Mouse (Mus musculus): ENCODE data around the gene Wdr90. TPM values are rescaled to one million over a fixed set of nuclear protein-coding genes. Genes with fewer than 3 reads are reported as not detected.

The Wdr90 gene
- total RNA-seq, 2 experiments from 2014 or later: 0.55 to 0.64 TPM

DNA sequence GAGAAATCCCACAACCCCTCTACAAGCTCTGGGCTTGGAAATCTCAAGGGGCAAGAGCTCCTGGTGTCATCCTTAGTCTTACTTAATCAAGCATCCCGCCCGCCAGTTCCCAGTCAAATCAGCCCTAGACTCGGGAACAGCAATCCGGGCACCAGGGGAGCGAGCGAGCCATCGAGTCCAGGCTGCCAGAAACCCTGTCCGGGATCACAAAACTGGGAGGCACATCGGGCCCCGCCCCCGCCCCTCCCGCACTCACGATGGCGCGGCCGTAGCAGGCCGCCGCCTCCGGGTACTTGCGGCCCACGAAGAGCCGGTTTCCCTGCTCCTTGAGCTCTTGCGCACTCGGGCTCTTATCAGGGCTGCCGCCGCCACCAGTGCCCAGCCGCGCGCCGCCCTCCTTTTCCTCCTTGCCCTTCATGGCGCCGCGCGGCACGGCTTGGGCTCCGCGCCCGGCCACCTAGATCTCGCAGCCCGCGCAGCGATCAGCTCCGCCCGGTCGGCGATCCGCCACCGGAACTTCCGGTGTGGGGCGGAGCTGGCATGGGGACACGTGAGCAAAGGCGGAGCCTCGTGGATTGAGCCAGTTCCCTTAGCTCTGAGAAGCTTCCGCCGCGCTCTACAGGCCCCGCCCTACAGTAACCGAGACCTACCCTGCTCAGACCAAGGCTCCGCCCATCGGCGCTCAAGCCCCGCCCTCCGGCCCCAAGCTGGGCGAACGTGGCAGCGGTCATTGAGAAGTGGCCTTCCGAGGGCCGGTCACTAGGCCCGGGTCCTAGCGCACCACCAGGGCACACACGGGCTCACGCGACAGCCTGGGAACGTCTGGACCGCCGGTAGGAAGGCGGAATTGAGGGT is 28.6 kb downstream of the Wdr90 start:
- peak; percentile 100 for DNase-seq (ENCODE audit: low spot score)

- DNase-seq (ENCODE audit: low spot score): no peak
Measured at GRCm38 (mm10) chr17:25831451-25832281, 29.6 kb downstream of the Wdr90 start.

GRCm38 (mm10) chr17:25830806-25831431 is 30.4 kb downstream of the Wdr90 start:
- DNase-seq (ENCODE audit: low spot score): no peak

DNA sequence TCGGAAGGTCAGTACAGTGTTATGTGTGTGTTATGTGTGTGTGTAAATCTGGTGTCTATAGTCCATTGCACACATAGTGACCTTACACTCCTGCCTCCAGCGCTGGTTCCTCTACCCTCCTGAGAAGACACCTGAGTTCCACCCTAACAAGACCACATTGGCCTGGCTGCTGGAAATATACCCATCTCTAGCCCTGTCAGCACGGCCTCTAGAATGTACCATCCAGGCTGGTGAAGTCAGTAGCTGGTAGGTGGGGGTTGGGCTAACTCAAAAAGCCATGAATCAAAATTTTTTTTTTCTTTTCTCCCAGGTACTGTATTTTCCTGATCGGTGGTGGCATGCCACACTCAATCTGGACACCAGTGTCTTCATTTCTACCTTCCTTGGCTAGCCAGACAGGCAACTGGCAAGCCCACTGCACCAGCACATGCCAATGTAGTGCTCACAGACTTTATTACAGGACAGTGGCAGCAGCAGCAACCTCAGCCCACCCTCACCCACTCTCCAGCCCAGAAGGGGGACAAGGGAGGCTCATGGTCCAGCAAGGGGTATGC is 31.0 kb downstream of the Wdr90 start:
- DNase-seq (ENCODE audit: low spot score): no peak

DNA sequence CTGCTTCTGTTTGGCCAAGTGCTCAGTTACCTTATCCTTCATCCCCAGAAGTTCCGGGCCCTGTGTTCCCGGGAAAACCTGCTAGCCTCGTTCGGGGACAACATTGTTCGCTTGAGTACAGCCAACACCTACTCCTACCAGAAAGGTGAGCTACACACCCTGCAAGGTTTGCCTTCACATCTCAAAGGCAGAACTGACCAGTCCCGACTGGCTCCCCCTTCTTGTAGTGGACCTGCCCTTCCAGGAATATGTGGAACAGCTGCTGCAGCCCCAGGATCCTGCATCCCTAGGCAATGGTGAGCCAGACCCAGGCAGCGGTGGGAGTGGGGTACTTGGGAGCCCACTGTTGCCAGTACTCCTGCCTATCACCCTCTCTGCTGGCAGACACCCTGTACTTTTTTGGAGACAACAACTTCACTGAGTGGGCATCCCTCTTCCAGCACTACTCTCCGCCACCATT is 31.7 kb downstream of the Wdr90 start:
- DNase-seq (ENCODE audit: low spot score): no peak

- peak; percentile 70 for DNase-seq (ENCODE audit: low spot score)
Measured at GRCm38 (mm10) chr17:25828712-25829557, 32.4 kb downstream of the Wdr90 start, which contains the start of gene Jmjd8. Gene Jmjd8, plus strand, starts transcription at chr17:25828867.

GRCm38 (mm10) chr17:25828223-25828594 is 33.1 kb downstream of the Wdr90 start:
- no peak for DNase-seq (ENCODE audit: low spot score)

GRCm38 (mm10) chr17:25827546-25828222 is 33.6 kb downstream of the Wdr90 start:
- no peak for DNase-seq (ENCODE audit: low spot score)

GRCm38 (mm10) chr17:25827011-25827410 is 34.3 kb downstream of the Wdr90 start:
- DNase-seq (ENCODE audit: low spot score): no peak

GRCm38 (mm10) chr17:25825984-25826570 is 35.2 kb downstream of the Wdr90 start:
- DNase-seq (ENCODE audit: low spot score): no peak

DNA sequence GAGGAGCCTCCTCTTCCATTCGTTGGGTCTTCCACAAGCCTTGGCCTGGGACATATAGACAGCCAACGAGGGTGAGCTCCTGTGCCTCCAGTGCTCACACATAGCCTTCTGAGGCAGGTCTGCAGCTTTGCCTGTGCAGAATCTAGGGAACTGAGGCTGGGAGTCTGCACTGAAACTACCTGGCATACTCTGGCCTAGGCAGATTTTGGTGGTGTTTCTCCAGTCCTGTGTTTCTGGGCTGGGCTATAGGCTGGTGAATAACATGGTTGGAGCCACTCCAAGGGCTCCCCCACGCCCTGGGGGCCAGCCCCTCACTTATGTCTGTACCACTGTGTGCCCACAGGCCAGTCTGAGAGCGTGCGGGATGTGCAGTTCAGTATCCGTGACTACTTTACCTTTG is 36.0 kb downstream of the Wdr90 start:
- no peak for DNase-seq (ENCODE audit: low spot score)

GRCm38 (mm10) chr17:25824362-25825142 is 36.7 kb downstream of the Wdr90 start:
- no peak for DNase-seq (ENCODE audit: low spot score)

- DNase-seq (ENCODE audit: low spot score): peak; percentile 84
Measured at GRCm38 (mm10) chr17:25823452-25823851, 37.8 kb downstream of the Wdr90 start, which contains the start of gene Wdr24. Gene Wdr24, plus strand, starts transcription at chr17:25823627.

DNA sequence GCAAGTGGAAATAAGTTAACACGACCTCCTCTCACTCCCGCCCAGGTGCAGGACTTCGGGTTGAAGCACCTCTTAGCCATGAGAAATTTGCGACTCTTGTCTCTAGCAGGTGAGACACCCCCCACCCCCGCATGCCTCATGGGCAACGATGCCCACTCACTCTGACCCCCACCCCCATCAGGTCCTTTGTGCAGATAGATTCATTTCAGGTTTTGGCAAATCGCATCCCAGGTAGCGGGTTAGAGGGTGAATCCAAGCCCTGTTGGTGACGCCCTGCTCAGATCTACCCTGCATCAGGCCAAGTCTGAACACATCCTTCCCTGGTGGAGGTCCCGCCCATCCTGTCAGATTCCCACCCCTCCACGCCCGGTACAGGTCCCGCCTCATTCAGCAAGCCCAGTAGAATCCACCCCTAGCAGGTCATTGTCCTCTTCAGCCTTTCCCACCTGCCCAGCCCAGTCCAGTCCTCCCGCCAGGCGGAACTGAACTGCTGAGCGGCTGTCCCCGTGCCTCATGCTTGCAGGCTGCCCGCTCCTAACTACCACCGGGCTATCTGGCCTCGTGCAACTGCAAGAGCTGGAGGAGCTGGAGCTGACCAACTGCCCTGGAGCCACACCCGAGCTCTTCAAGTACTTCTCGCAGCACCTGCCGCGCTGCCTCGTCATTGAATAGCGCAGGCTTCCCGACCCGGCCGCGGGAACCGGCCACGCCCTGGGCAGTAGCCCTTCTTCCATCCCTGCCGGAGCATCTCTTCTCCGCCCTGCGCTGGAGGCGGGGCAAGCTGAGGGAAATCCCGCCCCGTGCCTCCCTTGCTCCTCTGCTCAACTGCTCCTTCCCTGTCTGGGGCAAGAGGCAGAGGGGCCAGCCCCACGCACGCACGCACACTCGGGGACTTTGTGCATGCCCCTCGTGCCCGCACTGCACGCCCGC is 42.2 kb downstream of the Wdr90 start:
- DNase-seq (ENCODE audit: low spot score): no peak

GRCm38 (mm10) chr17:25817662-25818061 is 43.6 kb downstream of the Wdr90 start:
- DNase-seq (ENCODE audit: low spot score): no peak

- DNase-seq (ENCODE audit: low spot score): peak; percentile 71
Measured at GRCm38 (mm10) chr17:25813471-25813870, 47.8 kb downstream of the Wdr90 start.

DNA sequence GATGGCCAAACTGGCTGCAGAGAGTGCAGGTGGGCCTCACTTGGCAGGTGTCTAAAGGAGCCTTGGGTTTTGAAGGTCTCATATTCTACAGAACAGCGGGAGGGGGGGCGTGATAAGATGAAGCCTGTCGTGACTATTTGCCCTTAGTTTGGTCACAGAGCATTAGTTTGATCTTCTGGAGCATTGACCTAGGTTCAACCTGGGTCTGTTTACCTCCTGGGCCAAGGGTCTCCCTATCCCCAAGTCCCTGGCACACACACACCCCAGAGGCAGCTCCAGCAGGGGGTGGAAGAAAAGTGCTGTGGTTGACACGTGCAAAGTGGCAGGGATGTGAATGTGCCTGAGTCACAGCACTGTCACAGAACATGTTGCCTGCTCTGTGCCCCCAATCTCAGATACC is 50.4 kb downstream of the Wdr90 start:
- no peak for DNase-seq (ENCODE audit: low spot score)
